Mouse (Mus musculus): ENCODE results near the gene Oat.

Oat gene

GRCm38 (mm10) chr7:132541566-132541965, 34.6 kb downstream of the Oat start:
- no peak for DNase-seq (ENCODE audit: low read depth, low spot score)

DNA sequence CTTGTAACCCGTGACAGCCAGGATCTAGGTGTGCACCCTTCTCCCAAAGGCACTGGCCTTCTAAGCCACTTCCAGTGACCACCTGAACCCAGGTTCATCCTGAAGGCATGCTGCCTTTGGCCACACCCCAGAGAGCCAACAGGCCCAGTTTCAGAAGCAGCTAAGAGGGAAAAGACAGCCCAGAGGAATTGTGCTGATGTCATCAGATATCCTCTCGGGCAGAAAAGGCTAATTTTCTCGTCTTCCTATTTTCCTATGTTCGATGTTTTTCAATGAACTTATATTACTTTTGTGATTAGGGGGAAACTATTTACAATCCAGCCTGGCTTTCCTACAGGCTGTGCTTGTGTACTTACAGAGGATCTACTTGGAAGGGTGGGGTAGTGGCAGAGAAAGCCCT, 35.6 kb downstream of the Oat start:
- DNase-seq (ENCODE audit: low read depth, low spot score): no peak

DNA sequence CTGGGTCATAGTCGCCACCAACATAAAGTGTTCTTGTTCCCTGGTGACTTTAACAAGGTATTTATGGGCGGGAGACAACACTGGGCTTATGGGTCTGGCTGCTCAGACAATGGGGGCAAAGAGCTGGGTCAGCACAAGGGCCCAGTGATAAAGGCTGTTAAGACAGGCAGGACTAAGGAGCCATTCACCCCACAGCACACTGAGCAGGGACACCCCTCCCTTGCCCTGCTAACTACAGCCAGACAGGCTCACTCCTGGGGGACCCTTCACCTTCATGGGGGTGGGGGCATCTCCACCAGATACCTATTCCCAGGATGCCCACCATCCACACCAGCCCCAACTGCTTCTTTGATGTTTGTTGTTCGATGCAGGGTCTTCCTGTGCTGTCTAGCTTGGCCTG, 47.0 kb downstream of the Oat start:
- no peak for DNase-seq (ENCODE audit: low read depth, low spot score)

DNA sequence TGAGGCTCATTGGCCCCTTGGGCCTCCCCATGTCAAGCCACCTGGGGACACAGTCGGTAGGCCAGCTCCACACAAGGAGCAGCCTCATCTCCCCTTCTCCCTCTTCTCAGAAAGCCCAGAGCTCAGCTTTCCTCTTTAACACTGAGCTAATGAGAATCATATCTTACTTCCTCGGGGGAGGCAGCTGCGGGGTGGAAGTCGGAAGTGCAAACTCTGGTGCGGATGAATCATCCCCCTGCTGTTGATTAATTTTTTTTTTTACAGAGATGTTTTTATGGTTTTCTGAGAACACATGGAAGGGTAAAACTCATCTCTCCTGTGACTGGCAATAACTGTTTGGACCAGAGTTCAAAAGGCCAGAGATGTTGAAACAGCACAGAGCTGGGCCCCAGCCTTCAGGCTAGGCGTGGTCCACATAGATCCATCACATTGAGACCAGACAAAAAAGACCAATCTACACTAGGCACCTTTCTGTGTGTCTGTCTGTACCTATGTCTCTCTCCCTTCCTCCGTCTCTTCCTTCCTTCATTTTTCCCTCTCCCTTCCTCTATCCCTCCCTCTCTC, 62.7 kb downstream of the Oat start:
- DNase-seq (ENCODE audit: low read depth, low spot score): no peak

DNA sequence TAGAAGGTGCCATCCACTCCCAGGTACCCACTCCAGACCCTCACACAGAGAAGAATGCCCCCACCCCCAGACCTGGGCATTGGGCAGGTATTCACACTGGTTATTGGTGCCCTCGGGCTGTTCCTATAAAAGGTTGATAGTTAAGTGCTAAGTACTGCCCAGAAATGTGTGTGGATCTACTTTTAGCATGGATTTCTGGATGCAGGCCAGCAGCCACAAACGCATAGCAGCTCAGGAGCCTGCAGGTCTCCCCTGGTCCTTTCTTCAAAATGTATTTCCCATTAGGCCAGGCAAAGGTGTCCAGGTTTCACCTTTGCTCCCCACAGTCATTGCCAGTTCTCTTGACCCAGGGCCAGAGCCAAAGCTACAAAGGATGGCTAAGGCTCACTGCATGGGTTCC, 67.1 kb downstream of the Oat start:
- DNase-seq (ENCODE audit: low read depth, low spot score): no peak
